Mouse (Mus musculus): ENCODE measurements around the gene Slc23a2.

DNA sequence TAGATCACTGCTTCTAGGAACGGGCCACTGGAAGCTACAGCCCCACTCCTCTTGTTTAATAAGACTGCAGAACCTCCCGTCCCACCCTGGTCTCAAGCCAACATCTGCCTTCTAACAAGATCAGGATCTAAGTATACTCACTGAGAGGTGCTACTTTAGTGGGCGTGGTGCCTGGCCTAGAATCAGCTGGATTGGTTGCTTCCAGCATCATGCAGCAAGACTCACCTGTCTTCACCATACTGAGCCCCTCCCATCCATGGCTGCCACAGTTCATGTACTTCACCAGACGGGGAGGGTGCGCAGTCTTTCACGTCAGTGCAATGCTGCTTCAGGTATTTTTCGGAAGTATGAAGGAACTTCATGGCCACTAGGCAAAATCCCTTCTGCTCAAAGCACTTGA lies 34.5 kb upstream of the Slc23a2 start:
- no peak for TF ChIP-seq CTCF (IDR thresholded peaks at IDR 0.05; ENCODE audit: borderline replicate concordance, insufficient read depth, low read length)
- no peak for TF ChIP-seq POLR2A (IDR thresholded peaks at IDR 0.05; ENCODE audit: low read depth, low read length)

Data from embryonic fibroblast, embryonic 13.5 days (primary cell).